Mouse (Mus musculus) stomach, postnatal 0 days (tissue): ENCODE measurements at regions not wholly inside any gene's neighbourhood (a gene's known extent, or its start where the extent isn't known, plus 50 kb on each side); places are given as distances from the start of the nearest gene placed in this dataset.

Experiments used
- CTCF ChIP-seq: IDR thresholded peaks from 2 replicates; pipeline ENCODE4 v1.5.1; 2016; ENCODE audit warnings: antibody characterized with exemption, low read depth, mild to moderate bottlenecking, moderate library complexity
- EP300 ChIP-seq: optimal IDR thresholded peaks from 2 replicates; pipeline ENCODE3; 2016; ENCODE audit warnings: antibody characterized with exemption

- TF ChIP-seq CTCF (peak; percentile 94), EP300 (no peak)
Observed at GRCm38 (mm10) chr16:87840949-87841546, 142.3 kb downstream of the Bach1 start.
